Comparison of ENCODE assay signal across 7 mouse cellular contexts in genomic region chr5:106803094-106803493, GRCm38 (mm10).
DNase-seq lines count a peak whose midpoint lies in the region; ATAC-seq and TF ChIP-seq lines count a peak whose summit lies in the region.

No protein-coding gene starts in this region.

- H3K9me3 ChIP-seq in forebrain, postnatal 0 days (ENCODE audit: low read length): no peaks in the 10 kb centered on the region
- no peaks in the 10 kb centered on the region for H3K9me3 ChIP-seq in hindbrain, embryonic 16.5 days (ENCODE audit: control insufficient read depth, low read length)

- H3K4me1 ChIP-seq in forebrain, postnatal 0 days (ENCODE audit: insufficient read depth): peaks cover 12% of the 10 kb centered on the region; the same call in 1 of the 2 replicates
- H3K4me1 ChIP-seq in hindbrain, embryonic 16.5 days (ENCODE audit: control insufficient read depth, insufficient read depth, low read depth, low read length): peaks cover 6% of the 10 kb centered on the region

- in situ Hi-C loops in Patski (cut with MboI; ENCODE audit: low pct_unique_long_range_greater_than_20kb): loop anchor here (5.0 to 10.0 kb wide), 2 partner anchors 341 to 438 kb away; no protein-coding TSS in a partner anchor

- no peak for DNase-seq in Patski (ENCODE audit: low read depth, low spot score)
- DNase-seq in cerebellum, adult 11-12 months: peak; percentile 24
- DNase-seq in forebrain, postnatal 0 days: peak; percentile 69
- peak; percentile 54 to 64 for DNase-seq in left cerebral cortex, postnatal 14 days (ENCODE audit: low spot score in 2 of 2)
- peak; percentile 70 for DNase-seq in right cerebral cortex, postnatal 14 days

- no peaks in the 10 kb centered on the region for H3K27me3 ChIP-seq in Patski
- no peaks in the 10 kb centered on the region for H3K27me3 ChIP-seq in forebrain, postnatal 0 days (ENCODE audit: insufficient read depth, low read length)
- H3K27me3 ChIP-seq in hindbrain, embryonic 16.5 days (replicated peaks; ENCODE audit: control insufficient read depth, insufficient read depth, low read length): no peaks in the 10 kb centered on the region

- H3K4me2 ChIP-seq in forebrain, postnatal 0 days (ENCODE audit: low read depth): peak overlapping the region; percentile 54; the same call in 1 of the 2 replicates
- H3K4me2 ChIP-seq in hindbrain, embryonic 16.5 days (ENCODE audit: low read length): no peak overlapping the region; the same call in 1 of the 2 replicates

- POLR2A ChIA-PET in Patski (lab: Charles Lee): no interaction called here

- CTCF ChIA-PET in Patski (lab: Charles Lee): interaction anchor here (1.8 kb wide), 1 partner anchor 18 kb away, joined by 6 read pairs; no protein-coding TSS in a partner anchor

- H3K36me3 ChIP-seq in forebrain, postnatal 0 days (ENCODE audit: insufficient read depth): no peaks in the 10 kb centered on the region
- no peaks in the 10 kb centered on the region for H3K36me3 ChIP-seq in hindbrain, embryonic 16.5 days (ENCODE audit: control insufficient read depth, insufficient read depth, low read length)

- no peak overlapping the region for H3K4me3 ChIP-seq in forebrain, postnatal 0 days (ENCODE audit: low read depth, low read length)
- H3K4me3 ChIP-seq in hindbrain, embryonic 16.5 days (ENCODE audit: low read length): no peak overlapping the region

- no peak overlapping the region for H3K27ac ChIP-seq in forebrain, postnatal 0 days (ENCODE audit: low read depth, low read length)
- H3K27ac ChIP-seq in hindbrain, embryonic 16.5 days (ENCODE audit: low read depth, low read length): no peak overlapping the region

- ATAC-seq in Patski: peak; percentile 60
- ATAC-seq in forebrain, postnatal 0 days: peak; percentile 42; the same call in 1 of the 2 replicates
- peak; percentile 19; the same call in 1 of the 2 replicates for ATAC-seq in hindbrain, embryonic 16.5 days
- peak; percentile 82 for ATAC-seq in megakaryocyte-erythroid progenitor cell, adult 5-6 weeks (replicated peaks; ENCODE audit: low FRiP score, low TSS enrichment, poor library complexity, severe bottlenecking)

- peak; percentile 86 for TF ChIP-seq CTCF in Patski (IDR thresholded peaks at IDR 0.05)
- TF ChIP-seq CTCF in forebrain, postnatal 0 days (IDR thresholded peaks at IDR 0.05; ENCODE audit: low read depth): peak; percentile 71

- intact Hi-C loops in left cerebral cortex, postnatal 14 days (cut with DNase I): loop anchor here (10.0 kb wide), 1 partner anchor 108 kb away; the partner anchor contains the start of gene Zfp644

- WGBS in forebrain, postnatal 0 days: 3% methylated on average over 12 of the region's 12 CpGs
- WGBS in hindbrain, embryonic 16.5 days: 7% methylated on average over 12 of the region's 12 CpGs

- H3K9ac ChIP-seq in forebrain, postnatal 0 days: no peak overlapping the region
- H3K9ac ChIP-seq in hindbrain, embryonic 16.5 days (ENCODE audit: low read depth, low read length): no peak overlapping the region

Comparison
In these comparisons a context has a peak if more than half of its experiments do, and no peak if none do; other contexts are left out.
1. ATAC-seq: peak in every context shown above with its lines; median percentile 82 in megakaryocyte-erythroid progenitor cell, adult 5-6 weeks; 60 in Patski; 42 in forebrain, postnatal 0 days; 19 in hindbrain, embryonic 16.5 days.